Mouse (Mus musculus) bone marrow, adult 2 months (tissue): ENCODE measurements around the gene Immp2l.

ENCODE experiments used
- CTCF ChIP-seq: fragments of 200-500 bp; IDR thresholded peaks from 2 replicates; pipeline ENCODE4 v1.5.1; 2011; ENCODE audit warnings: low read length, control low read depth; ENCODE audit not compliant: control insufficient read depth, insufficient read depth
- POLR2A ChIP-seq: fragments of 200-500 bp; IDR thresholded peaks from 2 replicates; pipeline ENCODE4 v1.6.1; 2011; ENCODE audit warnings: low read depth, mild to moderate bottlenecking, control low read depth, low read length, borderline replicate concordance; ENCODE audit not compliant: control insufficient read depth

DNA sequence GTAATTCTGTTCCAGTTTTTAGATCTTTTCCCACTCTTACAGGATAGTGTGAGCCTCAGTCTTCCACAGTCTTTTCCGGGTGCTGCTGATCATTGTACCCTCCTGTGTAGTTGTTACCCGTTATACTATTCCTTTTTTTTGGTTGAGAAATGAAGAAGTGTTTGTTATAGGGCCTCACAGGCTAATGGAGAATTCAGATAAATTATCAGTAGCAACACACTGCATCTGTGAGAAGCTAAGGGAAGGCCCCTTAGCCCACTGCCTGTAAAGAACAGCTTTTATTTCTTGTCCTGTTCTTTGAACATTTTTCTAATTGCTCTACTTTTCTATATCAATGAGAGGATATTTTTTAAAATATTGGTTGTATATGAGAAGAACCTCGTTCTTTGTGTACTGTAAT is 226.2 kb downstream of the Immp2l start:
- no peak for TF ChIP-seq CTCF
- no peak for TF ChIP-seq POLR2A
